Mouse (Mus musculus) lung, postnatal 10 days (tissue): ENCODE measurements around the gene Kcnc2.

Experiments used
- DNase-seq: peaks from one replicate; pipeline ENCODE4 v3.0.0; 2021

Gene Kcnc2

DNA sequence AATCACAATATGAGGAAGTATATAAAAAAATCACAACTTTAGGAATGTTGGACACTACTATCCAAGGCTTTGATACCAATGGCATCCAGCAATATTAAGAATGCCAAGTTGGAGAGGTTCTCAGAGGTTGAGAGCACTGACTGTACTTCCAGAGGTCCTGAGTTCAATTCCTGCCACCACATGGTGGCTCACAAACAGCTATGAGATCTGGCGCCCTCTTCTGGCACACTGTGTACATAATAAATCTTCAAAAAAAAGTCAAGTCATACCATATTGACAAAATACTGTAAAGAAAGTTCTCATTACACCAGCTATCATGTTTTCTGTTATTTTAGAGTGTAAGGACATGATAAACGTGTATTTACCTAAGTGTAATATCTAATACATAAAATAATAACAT lies 126.3 kb downstream of the Kcnc2 start:
- DNase-seq: no peak

- DNase-seq: no peak
These were observed 129.9 kb downstream of the Kcnc2 start for GRCm38 (mm10) chr10:112400591-112401404.

GRCm38 (mm10) chr10:112409525-112409924 lies 138.6 kb downstream of the Kcnc2 start:
- no peak for DNase-seq

- DNase-seq: no peak
These were observed 152.4 kb downstream of the Kcnc2 start for GRCm38 (mm10) chr10:112423327-112423726.

DNA sequence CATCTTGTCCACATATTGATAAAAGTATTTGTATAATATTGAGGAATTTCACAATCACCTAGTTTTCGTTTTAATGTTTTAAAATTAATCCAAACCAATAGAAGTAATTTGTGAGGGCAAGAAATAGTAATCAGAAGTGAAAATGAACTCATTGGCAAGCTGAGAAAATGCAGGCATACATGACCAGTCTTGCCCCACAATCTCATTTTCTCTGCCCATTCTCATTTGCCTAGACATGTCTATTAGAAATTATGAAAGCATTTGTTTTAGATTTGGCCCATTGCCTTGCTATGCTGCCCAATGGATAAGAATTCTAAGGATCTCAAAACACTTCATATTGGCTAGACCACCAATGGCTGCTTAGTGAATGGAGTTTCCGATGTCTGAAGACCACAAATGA lies 166.0 kb downstream of the Kcnc2 start:
- DNase-seq: no peak

GRCm38 (mm10) chr10:112444640-112445039 lies 173.7 kb downstream of the Kcnc2 start:
- no peak for DNase-seq

DNA sequence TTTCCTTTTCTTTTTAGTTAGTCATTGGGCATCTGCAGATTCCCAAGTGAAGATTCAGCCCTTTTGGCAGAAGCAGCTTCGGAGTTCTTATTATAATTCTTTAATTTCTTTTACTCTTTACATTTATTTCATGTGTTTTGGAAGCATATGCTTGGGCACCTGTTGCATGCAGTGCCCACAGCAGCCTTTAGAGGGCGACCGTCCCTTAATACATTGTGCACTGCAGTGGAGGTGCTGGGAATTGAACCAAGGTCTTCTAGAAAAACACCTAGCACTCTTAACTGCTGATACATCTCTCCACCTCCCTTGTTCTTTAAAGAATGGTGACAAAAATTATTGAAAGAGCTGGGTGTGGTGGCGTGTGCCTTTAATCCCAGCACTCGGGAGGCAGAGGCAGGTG lies 180.0 kb downstream of the Kcnc2 start:
- no peak for DNase-seq

DNA sequence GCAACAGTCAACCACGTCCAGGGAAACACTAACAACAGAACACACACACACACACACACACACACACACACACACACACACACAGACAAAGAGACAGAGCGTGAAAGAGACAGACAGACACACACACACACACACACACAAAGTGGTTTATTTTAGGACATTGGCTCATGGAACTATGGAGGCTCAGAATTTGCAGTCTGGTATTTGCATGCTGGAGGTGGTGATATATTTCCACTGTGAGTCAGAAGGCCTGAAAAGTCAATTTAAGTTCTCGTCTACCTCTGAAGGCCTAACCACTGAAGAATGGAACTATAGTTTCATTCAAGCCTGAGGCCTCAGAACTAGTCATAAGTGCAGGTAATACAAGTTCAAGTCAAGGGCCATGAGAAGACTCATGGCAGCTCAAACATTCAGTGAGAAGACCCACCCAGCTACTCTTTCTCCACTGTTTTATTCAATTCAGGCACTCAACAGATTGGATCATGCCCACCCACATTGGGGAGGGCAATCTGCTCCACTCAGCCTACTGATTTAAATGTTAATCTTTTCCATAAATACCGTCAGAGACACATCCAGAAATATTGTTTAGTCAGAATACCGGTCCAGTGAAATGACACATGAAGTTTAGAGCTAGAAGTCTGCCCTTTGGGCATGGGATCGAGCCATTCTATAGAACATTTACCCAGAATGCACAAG lies 197.9 kb downstream of the Kcnc2 start:
- no peak for DNase-seq

- no peak for DNase-seq
These were observed 203.3 kb downstream of the Kcnc2 start for GRCm38 (mm10) chr10:112474122-112474810.

GRCm38 (mm10) chr10:112481461-112481860 lies 210.5 kb downstream of the Kcnc2 start:
- no peak for DNase-seq

GRCm38 (mm10) chr10:112481921-112482607 lies 211.1 kb downstream of the Kcnc2 start:
- no peak for DNase-seq

DNA sequence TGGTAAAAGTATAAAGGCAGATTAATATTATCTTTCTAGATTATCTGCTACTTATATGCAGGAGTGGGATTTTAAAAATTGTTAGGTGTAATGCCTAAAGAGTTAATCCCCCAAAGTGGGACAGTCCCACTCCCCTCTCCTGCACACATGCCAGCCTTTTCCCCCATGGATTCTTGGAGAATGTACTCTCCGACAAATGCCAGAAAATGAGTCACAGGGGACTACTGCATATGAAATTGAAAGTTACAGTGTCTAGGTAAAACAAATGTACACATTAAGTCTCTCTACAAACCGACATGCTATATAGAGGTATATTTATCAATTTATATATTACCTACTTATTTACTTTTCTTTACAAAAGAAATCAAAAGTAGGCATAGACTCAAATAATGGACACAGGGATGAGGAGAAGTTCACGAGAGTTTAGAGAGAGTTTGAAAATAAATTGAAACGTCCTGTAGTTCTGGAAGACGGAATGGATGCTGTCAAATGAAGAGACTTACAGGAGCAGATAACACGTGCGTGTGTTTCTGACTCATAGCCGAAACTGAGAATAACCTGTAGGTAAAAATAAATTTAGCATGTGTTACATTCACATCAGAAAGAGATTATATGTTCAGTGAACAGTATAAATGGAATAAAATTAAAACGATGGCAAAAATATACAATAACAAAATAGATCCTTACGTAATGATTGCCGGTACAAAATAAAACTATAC lies 213.6 kb downstream of the Kcnc2 start:
- no peak for DNase-seq

- no peak for DNase-seq
These were observed 214.9 kb downstream of the Kcnc2 start for GRCm38 (mm10) chr10:112485819-112486218.

DNA sequence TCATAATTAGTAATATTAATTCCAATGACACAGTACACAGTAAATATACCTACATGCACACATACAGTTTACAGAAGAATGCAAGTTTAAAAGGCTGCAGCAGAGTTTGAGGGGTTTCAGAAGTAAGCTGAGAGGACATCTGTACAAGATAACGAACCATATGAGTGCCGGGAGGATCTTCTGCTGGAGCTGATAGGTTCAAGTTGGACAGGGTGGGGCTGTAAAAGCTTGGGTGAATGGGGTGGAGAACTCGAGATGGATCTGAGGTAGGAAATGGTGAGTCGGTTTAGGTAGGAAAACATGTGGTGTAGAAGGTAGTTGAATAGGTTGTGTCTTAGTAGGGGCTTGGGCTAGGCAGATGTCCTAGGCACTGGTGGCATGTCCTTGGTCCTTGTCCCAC lies 217.8 kb downstream of the Kcnc2 start:
- no peak for DNase-seq
